Mouse (Mus musculus) liver, postnatal 0 days (tissue): Measurements from ENCODE around the gene Fat3. TPM values are rescaled to one million over a fixed set of nuclear protein-coding genes. Genes with fewer than 3 reads are reported as not detected.

Source experiments
- ATAC-seq: fragments of 200-750 bp; cut with Nextera tagmentation; 2 replicates; pipeline ENCODE4 v1.8.0; 2017; ENCODE audit warnings: mild to moderate bottlenecking, moderate library complexity
- DNase-seq: peaks from one replicate; pipeline ENCODE4 v3.0.0-alpha.2; 2016
- H3K27ac ChIP-seq: fragments of 300-500 bp; sonication (generic); 2 replicates; pipeline ENCODE4 v1.5.1; 2014; ENCODE audit warnings: antibody characterized with exemption, moderate library complexity, mild to moderate bottlenecking, low read depth
- H3K27me3 ChIP-seq: fragments of 300-500 bp; sonication (generic); 2 replicates; pipeline ENCODE4 v1.6.1; 2014; ENCODE audit warnings: low read length, control low read depth, mixed read lengths; ENCODE audit not compliant: insufficient read depth
- H3K36me3 ChIP-seq: fragments of 300-500 bp; sonication (generic); replicated peaks from 2 replicates; pipeline ENCODE4 v1.6.1; 2014; ENCODE audit warnings: mild to moderate bottlenecking, control low read depth, low read length, moderate library complexity, mixed read lengths; ENCODE audit not compliant: insufficient read depth
- H3K4me1 ChIP-seq: fragments of 300-500 bp; sonication (generic); 2 replicates; pipeline ENCODE4 v1.6.1; 2014; ENCODE audit warnings: antibody characterized with exemption, mild to moderate bottlenecking, control low read depth; ENCODE audit not compliant: insufficient read depth
- H3K4me2 ChIP-seq: fragments of 300-500 bp; sonication (generic); 2 replicates; pipeline ENCODE4 v1.6.1; 2014; ENCODE audit warnings: low read depth, mild to moderate bottlenecking, low read length, moderate library complexity, mixed read lengths
- H3K4me3 ChIP-seq: fragments of 300-500 bp; sonication (generic); 2 replicates; pipeline ENCODE4 v1.5.1; 2014; ENCODE audit warnings: low read depth, low read length
- H3K9ac ChIP-seq: fragments of 300-500 bp; sonication (generic); replicated peaks from 2 replicates; pipeline ENCODE4 v1.6.1; 2014; ENCODE audit warnings: mild to moderate bottlenecking, moderate library complexity
- H3K9me3 ChIP-seq: fragments of 300-500 bp; sonication (generic); 2 replicates; pipeline ENCODE4 v1.6.1; 2016; ENCODE audit warnings: mild to moderate bottlenecking, control low read depth, low read length, mixed read lengths
- CTCF ChIP-seq: sonication (generic); IDR thresholded peaks from 2 replicates; pipeline ENCODE4 v1.5.1; 2016; ENCODE audit warnings: antibody characterized with exemption, low read depth
- EP300 ChIP-seq: IDR thresholded peaks from 2 replicates; pipeline ENCODE4 v1.6.1; 2016; ENCODE audit warnings: antibody characterized with exemption, low read depth, mild to moderate bottlenecking
- WGBS: fragments of 180-500 bp; shearing (Covaris S2); extraction: QIAGEN DNeasy Blood & Tissue Kit; methylation state at CpG from one replicate; pipeline ENCODE4 v1.1.7; 2014; ENCODE audit not compliant: insufficient replicate concordance; 5-methylcytosine and 5-hydroxymethylcytosine counted together
- polyA plus RNA-seq: library from polyadenylated mRNA; unstranded; fragments of >200 nt; fragmentation: Nextera tagmentation; extraction: Ambion mirVana; gene quantifications from 2 replicates; pipeline ENCODE4 v1.2.1, GENCODE M21; 2015

The Fat3 gene
- polyA plus RNA-seq, 1 experiment from 2014 or later: 0.02 TPM

- TF ChIP-seq CTCF (no peak), EP300 (no peak)
- H3K9me3 ChIP-seq: no peaks in the 10 kb centered on the region
- H3K36me3 ChIP-seq: no peaks in the 10 kb centered on the region
- no peaks in the 10 kb centered on the region for H3K4me1 ChIP-seq
- DNase-seq: no peak
- no peak for ATAC-seq
- no peak overlapping the region for H3K4me3 ChIP-seq
- H3K27ac ChIP-seq: no peak overlapping the region
- no peaks in the 10 kb centered on the region for H3K27me3 ChIP-seq
- no peak overlapping the region for H3K4me2 ChIP-seq
- 58% methylated on average over 4 of the region's 4 CpGs for WGBS
- H3K9ac ChIP-seq: no peak overlapping the region
Observed at GRCm38 (mm10) chr9:16028394-16028911, 472.6 kb downstream of the Fat3 start.

- H3K27me3 ChIP-seq: no peaks in the 10 kb centered on the region
- H3K27ac ChIP-seq: no peak overlapping the region
- no peaks in the 10 kb centered on the region for H3K36me3 ChIP-seq
- no peak for DNase-seq
- H3K9ac ChIP-seq: no peak overlapping the region
- no peaks in the 10 kb centered on the region for H3K9me3 ChIP-seq
- H3K4me3 ChIP-seq: no peak overlapping the region
- TF ChIP-seq CTCF (no peak), EP300 (no peak)
- 55% methylated on average over 4 of the region's 4 CpGs for WGBS
- H3K4me2 ChIP-seq: no peak overlapping the region
- H3K4me1 ChIP-seq: no peaks in the 10 kb centered on the region
- ATAC-seq: no peak
Observed at GRCm38 (mm10) chr9:16026054-16026453, 475.0 kb downstream of the Fat3 start.

GRCm38 (mm10) chr9:16024706-16025105 is 476.4 kb downstream of the Fat3 start:
- Histone ChIP-seq H3K9ac (no peak overlapping the region), H3K9me3 (no peaks in the 10 kb centered on the region), H3K4me1 (no peaks in the 10 kb centered on the region), H3K36me3 (no peaks in the 10 kb centered on the region), H3K27me3 (no peaks in the 10 kb centered on the region), H3K4me2 (no peak overlapping the region), H3K27ac (no peak overlapping the region), H3K4me3 (no peak overlapping the region)
- no peak for ATAC-seq
- TF ChIP-seq EP300 (no peak), CTCF (no peak)
- 85% methylated on average over 7 of the region's 7 CpGs for WGBS
- DNase-seq: no peak

- DNase-seq: no peak
- H3K4me2 ChIP-seq: no peak overlapping the region
- 64% methylated on average over 2 of the region's 2 CpGs for WGBS
- no peaks in the 10 kb centered on the region for H3K9me3 ChIP-seq
- H3K27me3 ChIP-seq: no peaks in the 10 kb centered on the region
- no peaks in the 10 kb centered on the region for H3K36me3 ChIP-seq
- H3K4me1 ChIP-seq: no peaks in the 10 kb centered on the region
- no peak for ATAC-seq
- no peak overlapping the region for H3K27ac ChIP-seq
- H3K9ac ChIP-seq: no peak overlapping the region
- TF ChIP-seq CTCF: no peak
- no peak overlapping the region for H3K4me3 ChIP-seq
Observed at GRCm38 (mm10) chr9:16014115-16014514, 487.0 kb downstream of the Fat3 start.

GRCm38 (mm10) chr9:16011382-16011781 is 489.7 kb downstream of the Fat3 start:
- no peak for TF ChIP-seq EP300
- TF ChIP-seq CTCF: no peak
- no peak overlapping the region for H3K27ac ChIP-seq
- H3K36me3 ChIP-seq: no peaks in the 10 kb centered on the region
- H3K4me2 ChIP-seq: no peak overlapping the region
- ATAC-seq (no peak), DNase-seq (no peak)
- no peaks in the 10 kb centered on the region for H3K4me1 ChIP-seq
- H3K4me3 ChIP-seq: no peak overlapping the region
- WGBS: 90% methylated on average over 3 of the region's 3 CpGs
- H3K27me3 ChIP-seq: no peaks in the 10 kb centered on the region
- no peaks in the 10 kb centered on the region for H3K9me3 ChIP-seq
- H3K9ac ChIP-seq: no peak overlapping the region

- H3K27me3 ChIP-seq: no peaks in the 10 kb centered on the region
- no peaks in the 10 kb centered on the region for H3K4me1 ChIP-seq
- DNase-seq: no peak
- no peaks in the 10 kb centered on the region for H3K36me3 ChIP-seq
- H3K4me2 ChIP-seq: no peak overlapping the region
- no peak overlapping the region for H3K4me3 ChIP-seq
- ATAC-seq: no peak
- TF ChIP-seq CTCF (no peak), EP300 (no peak)
- no peak overlapping the region for H3K9ac ChIP-seq
- no peaks in the 10 kb centered on the region for H3K9me3 ChIP-seq
- WGBS: 74% methylated on average over 5 of the region's 5 CpGs
- no peak overlapping the region for H3K27ac ChIP-seq
Observed at GRCm38 (mm10) chr9:16007516-16007915, 493.6 kb downstream of the Fat3 start.

GRCm38 (mm10) chr9:16002991-16003390 is 498.1 kb downstream of the Fat3 start:
- Histone ChIP-seq H3K4me3 (no peak overlapping the region), H3K9me3 (no peaks in the 10 kb centered on the region), H3K4me1 (no peaks in the 10 kb centered on the region), H3K4me2 (no peak overlapping the region), H3K27me3 (no peaks in the 10 kb centered on the region), H3K36me3 (no peaks in the 10 kb centered on the region), H3K27ac (no peak overlapping the region), H3K9ac (no peak overlapping the region)
- WGBS: 63% methylated on average over 1 of the region's 1 CpGs
- no peak for TF ChIP-seq EP300
- TF ChIP-seq CTCF: no peak
- no peak for ATAC-seq
- no peak for DNase-seq
